Mouse (Mus musculus) adrenal gland, postnatal 36 days (tissue): ENCODE measurements around the gene Tcp11l2. TPM values are rescaled to one million over a fixed set of nuclear protein-coding genes. Genes with fewer than 3 reads are reported as not detected.

Experiments used
- DNase-seq, 2 experiments: peaks; one replicate each; pipeline ENCODE4 v3.0.0; 2021; ENCODE audit warnings: mixed read lengths in 1 of 2
- total RNA-seq, 2 experiments: library from RNA; stranded (reverse); gene quantifications; 2 replicates each; pipeline ENCODE4 v1.2.3; 2021

Gene Tcp11l2
- total RNA-seq, 2 experiments from 2014 or later: 48.0 to 55.3 TPM

GRCm38 (mm10) chr10:84598172-84598571, 21.7 kb downstream of the Tcp11l2 start:
- no peak for DNase-seq

- peak; percentile 75 to 79 for DNase-seq
These were observed 23.7 kb downstream of the Tcp11l2 start for GRCm38 (mm10) chr10:84600136-84600535.

GRCm38 (mm10) chr10:84604335-84604734, 27.9 kb downstream of the Tcp11l2 start:
- no peak for DNase-seq

- DNase-seq: no peak
These were observed 31.9 kb downstream of the Tcp11l2 start for GRCm38 (mm10) chr10:84608361-84608760.

GRCm38 (mm10) chr10:84610324-84610723, 33.9 kb downstream of the Tcp11l2 start:
- no peak for DNase-seq

- no peak for DNase-seq
These were observed 34.4 kb downstream of the Tcp11l2 start for GRCm38 (mm10) chr10:84610783-84611182.

- no peak for DNase-seq
These were observed 35.2 kb downstream of the Tcp11l2 start for GRCm38 (mm10) chr10:84611664-84612063.

GRCm38 (mm10) chr10:84612281-84612680, 35.9 kb downstream of the Tcp11l2 start:
- peak; percentile 63 to 69 for DNase-seq

- DNase-seq: peak; percentile 47 to 54
These were observed 36.9 kb downstream of the Tcp11l2 start for GRCm38 (mm10) chr10:84613366-84613765.

GRCm38 (mm10) chr10:84615076-84615475, 38.6 kb downstream of the Tcp11l2 start:
- DNase-seq: no peak

- DNase-seq: peak; percentile 95 to 96
These were observed 45.7 kb downstream of the Tcp11l2 start, which contains the start of gene Polr3b for GRCm38 (mm10) chr10:84621826-84622790. TSS of gene Polr3b (plus strand) at chr10:84622292.

GRCm38 (mm10) chr10:84631182-84631581, 54.8 kb downstream of the Tcp11l2 start:
- DNase-seq: peak; percentile 63

GRCm38 (mm10) chr10:84632005-84632404, 55.6 kb downstream of the Tcp11l2 start:
- DNase-seq: no peak

- no peak for DNase-seq
These were observed 60.2 kb downstream of the Tcp11l2 start for GRCm38 (mm10) chr10:84636656-84637055.

- no peak for DNase-seq
These were observed 62.0 kb downstream of the Tcp11l2 start for GRCm38 (mm10) chr10:84638382-84638781.

- DNase-seq: no peak
These were observed 63.3 kb downstream of the Tcp11l2 start for GRCm38 (mm10) chr10:84639525-84640287.

- DNase-seq: no peak
These were observed 64.4 kb downstream of the Tcp11l2 start for GRCm38 (mm10) chr10:84640861-84641260.

- no peak for DNase-seq
These were observed 65.2 kb downstream of the Tcp11l2 start for GRCm38 (mm10) chr10:84641576-84641975.

- no peak for DNase-seq
These were observed 69.5 kb downstream of the Tcp11l2 start for GRCm38 (mm10) chr10:84645940-84646339.

GRCm38 (mm10) chr10:84646506-84647102, 70.2 kb downstream of the Tcp11l2 start:
- DNase-seq: no peak

- no peak for DNase-seq
These were observed 70.8 kb downstream of the Tcp11l2 start for GRCm38 (mm10) chr10:84647264-84647663.

GRCm38 (mm10) chr10:84648911-84649310, 72.5 kb downstream of the Tcp11l2 start:
- no peak for DNase-seq
